Mouse (Mus musculus): Measurements from ENCODE around the gene Fem1a.

GRCm38 (mm10) chr17:56265011-56265410 is 8.4 kb downstream of the Fem1a start:
- TF ChIP-seq CTCF (IDR thresholded peaks at IDR 0.05; ENCODE audit: borderline replicate concordance, extremely low read depth, insufficient read depth, insufficient read length) (no peak), POLR2A (IDR thresholded peaks at IDR 0.05; ENCODE audit: borderline replicate concordance, extremely low read depth, insufficient read depth, insufficient read length, poor library complexity, severe bottlenecking) (no peak)

Measured in brain, embryonic 14.5 days (tissue).